Comparison of ENCODE assay signal across 8 mouse cellular contexts in the genomic region with DNA sequence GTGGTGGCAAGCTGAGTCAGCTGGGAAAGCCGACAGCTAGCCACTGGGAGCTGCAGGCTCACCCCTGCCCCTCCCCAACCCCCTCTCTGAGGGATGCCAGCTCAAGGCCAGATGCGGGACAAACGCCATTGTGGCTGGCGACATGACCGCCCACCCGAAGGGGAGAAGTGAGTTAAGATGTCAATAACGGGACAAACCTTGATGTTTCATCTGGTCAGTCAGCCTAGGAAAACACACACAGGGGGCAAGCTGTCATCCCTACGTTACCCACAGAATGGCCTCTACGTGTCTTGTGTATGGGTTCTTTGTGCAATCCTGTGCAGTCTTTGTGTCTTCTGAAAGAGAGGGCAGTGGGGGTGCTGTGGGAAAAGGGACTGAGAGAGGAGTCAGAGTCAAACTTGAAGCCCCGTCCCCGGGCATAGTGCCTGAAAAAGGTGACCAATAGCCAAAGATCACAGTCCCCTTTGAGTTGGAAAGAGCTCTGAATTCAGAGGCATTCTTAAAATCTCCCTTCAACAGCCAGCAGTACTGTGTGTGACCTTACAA. TPM values are rescaled to one million over a fixed set of nuclear protein-coding genes. Genes with fewer than 3 reads are reported as not detected.
DNase-seq lines count a peak whose midpoint lies in the region; ATAC-seq and TF ChIP-seq lines count a peak whose summit lies in the region.

No protein-coding gene starts in this region.

- H3K36me3 ChIP-seq in C2C12 (ENCODE audit: control insufficient read depth, insufficient read depth): no peaks in the 10 kb centered on the region
- H3K36me3 ChIP-seq in forebrain, embryonic 15.5 days: no peaks in the 10 kb centered on the region
- H3K36me3 ChIP-seq in limb, embryonic 14.5 days (ENCODE audit: control insufficient read depth, insufficient read depth, low read length): no peaks in the 10 kb centered on the region
- no peaks in the 10 kb centered on the region for H3K36me3 ChIP-seq in stomach, embryonic 15.5 days

- peak; percentile 57 to 58 for DNase-seq in cerebellum, postnatal 10 days
- no peak for DNase-seq in cerebellum, postnatal 36 days
- no peak for DNase-seq in limb, embryonic 14.5 days (ENCODE audit: low spot score)
- no peak for DNase-seq in right cerebral cortex, postnatal 4 days
- DNase-seq in left cerebral cortex, postnatal 25 days (ENCODE audit: low spot score in 2 of 2): no peak

- H3ac ChIP-seq in C2C12 (ENCODE audit: control insufficient read depth, insufficient read length, low read depth): peak overlapping the region; percentile 62

- peak overlapping the region; percentile 90 for H3K27ac ChIP-seq in forebrain, embryonic 15.5 days (replicated peaks)
- peak overlapping the region; percentile 77 for H3K27ac ChIP-seq in limb, embryonic 14.5 days (replicated peaks; ENCODE audit: low read depth, low read length)
- peak overlapping the region; percentile 87 for H3K27ac ChIP-seq in stomach, embryonic 15.5 days

- WGBS in forebrain, embryonic 15.5 days: 6% methylated on average over 11 of the region's 11 CpGs
- 3% methylated on average over 10 of the region's 11 CpGs for WGBS in limb, embryonic 14.5 days
- WGBS in stomach, embryonic 15.5 days: 7% methylated on average over 11 of the region's 11 CpGs

- ATAC-seq in forebrain, embryonic 15.5 days (replicated peaks): peak; percentile 15; the same call in 1 of the 2 replicates
- ATAC-seq in limb, embryonic 14.5 days (ENCODE audit: low FRiP score, low read depth): no peak
- no peak; the same call in 1 of the 2 replicates for ATAC-seq in stomach, embryonic 15.5 days (ENCODE audit: insufficient read depth, low FRiP score, low read depth)

- intact Hi-C loops in left cerebral cortex, postnatal 25 days (cut with DNase I): loop anchor here (1.0 to 2.0 kb wide), 3 partner anchors 8 to 49 kb away; a partner anchor contains a TSS

- H3K4me1 ChIP-seq in forebrain, embryonic 15.5 days: peaks cover 22% of the 10 kb centered on the region
- H3K4me1 ChIP-seq in limb, embryonic 14.5 days (ENCODE audit: control insufficient read depth, insufficient read depth, low read length): peaks cover 22% of the 10 kb centered on the region
- peaks cover 27% of the 10 kb centered on the region for H3K4me1 ChIP-seq in stomach, embryonic 15.5 days

- peaks cover 15% of the 10 kb centered on the region for H3K79me2 ChIP-seq in C2C12 (ENCODE audit: control insufficient read depth, insufficient read depth)

- peak overlapping the region; percentile 45 for H3K9ac ChIP-seq in forebrain, embryonic 15.5 days (replicated peaks)
- peak overlapping the region; percentile 57 for H3K9ac ChIP-seq in limb, embryonic 14.5 days (ENCODE audit: low read depth, low read length, severe bottlenecking)
- H3K9ac ChIP-seq in stomach, embryonic 15.5 days: peak overlapping the region; percentile 54

- TF ChIP-seq CTCF in C2C12 (IDR thresholded peaks at IDR 0.05; ENCODE audit: control insufficient read depth, insufficient read depth, insufficient read length): no peak

- no peaks in the 10 kb centered on the region for H3K27me3 ChIP-seq in C2C12 (ENCODE audit: control insufficient read depth, insufficient read depth, insufficient read length)
- no peaks in the 10 kb centered on the region for H3K27me3 ChIP-seq in forebrain, embryonic 15.5 days
- H3K27me3 ChIP-seq in limb, embryonic 14.5 days (ENCODE audit: control insufficient read depth, insufficient read depth, low read length): no peaks in the 10 kb centered on the region
- no peaks in the 10 kb centered on the region for H3K27me3 ChIP-seq in stomach, embryonic 15.5 days (replicated peaks)

- peak overlapping the region; percentile 69 for H3K4me2 ChIP-seq in forebrain, embryonic 15.5 days (replicated peaks)
- peak overlapping the region; percentile 70 for H3K4me2 ChIP-seq in limb, embryonic 14.5 days (replicated peaks; ENCODE audit: low read depth, low read length, severe bottlenecking)
- peak overlapping the region; percentile 91 for H3K4me2 ChIP-seq in stomach, embryonic 15.5 days

- peak overlapping the region; percentile 39 for H3K4me3 ChIP-seq in C2C12 (ENCODE audit: insufficient read depth, poor library complexity, severe bottlenecking)
- peak overlapping the region; percentile 38 for H3K4me3 ChIP-seq in forebrain, embryonic 15.5 days
- peak overlapping the region; percentile 39 for H3K4me3 ChIP-seq in limb, embryonic 14.5 days (replicated peaks; ENCODE audit: low read length)
- H3K4me3 ChIP-seq in stomach, embryonic 15.5 days (replicated peaks): peak overlapping the region; percentile 50

- TF ChIP-seq POLR2A in limb, embryonic 14.5 days (IDR thresholded peaks at IDR 0.05; ENCODE audit: borderline replicate concordance, extremely low read depth, insufficient read depth, insufficient read length): no peak

- H3K79me3 ChIP-seq in C2C12 (ENCODE audit: low read depth): peaks cover 2% of the 10 kb centered on the region

- no peaks in the 10 kb centered on the region for H3K9me3 ChIP-seq in forebrain, embryonic 15.5 days
- H3K9me3 ChIP-seq in limb, embryonic 14.5 days (ENCODE audit: control insufficient read depth, low read length): no peaks in the 10 kb centered on the region
- no peaks in the 10 kb centered on the region for H3K9me3 ChIP-seq in stomach, embryonic 15.5 days

TF ChIP-seq in C2C12, 6 proteins besides CTCF, POLR2A, EP300 and RAD21:
- TF ChIP-seq USF1 (IDR thresholded peaks at IDR 0.05; ENCODE audit: low read depth) (no peak), MAX (IDR thresholded peaks at IDR 0.05) (no peak), FOSL1 (IDR thresholded peaks at IDR 0.05; ENCODE audit: insufficient read depth, low read length, poor library complexity, severe bottlenecking) (no peak), MYOG (IDR thresholded peaks at IDR 0.05; ENCODE audit: control insufficient read depth, extremely low read depth, insufficient read length) (no peak), CEBPB (IDR thresholded peaks at IDR 0.05; ENCODE audit: low read depth) (no peak), MYOD1 (IDR thresholded peaks at IDR 0.05; ENCODE audit: control insufficient read depth, insufficient read length, low read depth) (no peak)

RNA-seq across cellular contexts. Expression of a gene that starts 49.4 kb away (rescaled TPM):
- polyA plus RNA-seq in C2C12 (2012; fragmentation: generic; extraction: Trizol): 18.4 TPM
- 91.0 and 102 TPM in 2 replicates for polyA plus RNA-seq in forebrain, embryonic 15.5 days (2015; fragmentation: Nextera tagmentation; extraction: Ambion mirVana)
- polyA plus RNA-seq in limb, embryonic 14.5 days (2012; rRNA removed): 97.2 and 127 TPM in 2 replicates
- polyA plus RNA-seq in limb, embryonic 14.5 days (2014; fragmentation: Nextera tagmentation; extraction: Ambion mirVana): 143 and 153 TPM in 2 replicates
- polyA plus RNA-seq in stomach, embryonic 15.5 days (2015; fragmentation: Nextera tagmentation; extraction: Ambion mirVana): 185 and 189 TPM in 2 replicates
- total RNA-seq in left cerebral cortex, postnatal 25 days (2021): 100 to 1,000 TPM; 194 to 203 TPM

Comparison
In these comparisons a context has a peak if more than half of its experiments do, and no peak if none do; other contexts are left out.
1. DNase-seq: peak in cerebellum, postnatal 10 days (2 of 2); none in cerebellum, postnatal 36 days (0 of 2), limb, embryonic 14.5 days (single experiment), right cerebral cortex, postnatal 4 days (single experiment) and left cerebral cortex, postnatal 25 days (0 of 2).
2. Peak in every context shown above with its lines, with median percentiles within 50 percentile points of each other: H3K4me3 ChIP-seq, H3K27ac ChIP-seq, H3K4me2 ChIP-seq and H3K9ac ChIP-seq.